ENCODE assay signal across 9 mouse cellular contexts in the genomic region with DNA sequence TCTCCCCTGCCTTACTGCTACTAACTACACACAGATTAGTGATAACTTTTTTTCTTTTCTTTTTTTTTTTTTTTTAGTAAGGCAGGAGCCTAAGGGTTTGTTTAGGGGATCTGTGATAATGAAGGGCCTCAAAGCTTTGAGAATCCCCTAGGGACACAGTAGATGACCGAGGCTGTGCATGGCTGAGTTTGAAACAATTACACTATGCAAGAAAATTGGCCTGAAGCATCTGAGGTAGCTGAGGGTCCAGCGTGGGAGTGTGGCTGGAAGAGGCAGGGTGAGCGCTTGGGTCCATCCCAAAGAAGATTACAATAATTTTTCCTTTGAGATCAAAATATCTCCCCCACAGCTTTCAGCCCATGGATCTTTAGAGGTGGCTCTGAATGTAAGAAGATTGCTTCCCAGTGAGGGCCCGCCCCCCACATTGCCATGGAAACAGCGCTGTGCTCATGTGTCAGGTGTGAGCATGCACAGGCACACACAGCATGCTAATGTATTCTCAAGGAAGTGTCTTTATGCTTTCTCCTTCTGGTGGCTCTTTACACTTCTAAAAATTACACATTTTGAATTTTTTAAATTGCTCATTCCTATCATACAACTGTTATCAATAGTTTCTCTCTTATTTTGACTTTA. TPM values are rescaled to one million over a fixed set of nuclear protein-coding genes. Genes with fewer than 3 reads are reported as not detected.
DNase-seq lines count a peak whose midpoint lies in the region; ATAC-seq and TF ChIP-seq lines count a peak whose summit lies in the region.
"Had no signal": no experiment of that assay in that cellular context is flagged by ENCODE, and none has a peak within 500 bp of the region (broad histone marks: within the 10 kb centered on the region; RNA-seq: fewer than 3 reads in every experiment).

No protein-coding gene starts in this region.

- H3K4me3 ChIP-seq in forebrain, postnatal 0 days (ENCODE audit: low read depth, low read length) = no peak overlapping the region
- H3K4me3 ChIP-seq in liver, postnatal 0 days (ENCODE audit: low read depth, low read length) = no peak overlapping the region
- no peak overlapping the region for H3K4me3 ChIP-seq in heart, embryonic 12.5 days
- H3K4me3 ChIP-seq: limb, embryonic 13.5 days had no signal

- H3K4me1 ChIP-seq in forebrain, postnatal 0 days (ENCODE audit: insufficient read depth) = peaks cover 8% of the 10 kb centered on the region
- peaks cover 4% of the 10 kb centered on the region for H3K4me1 ChIP-seq in liver, postnatal 0 days (ENCODE audit: insufficient read depth)
- peaks cover 21% of the 10 kb centered on the region for H3K4me1 ChIP-seq in heart, embryonic 12.5 days (replicated peaks)
- H3K4me1 ChIP-seq: limb, embryonic 13.5 days had no signal

- TF ChIP-seq POLR2A in brain, embryonic 14.5 days (IDR thresholded peaks at IDR 0.05; ENCODE audit: borderline replicate concordance, extremely low read depth, insufficient read depth, insufficient read length, poor library complexity, severe bottlenecking) = no peak

- no peaks in the 10 kb centered on the region for H3K27me3 ChIP-seq in forebrain, postnatal 0 days (ENCODE audit: insufficient read depth, low read length)
- no peaks in the 10 kb centered on the region for H3K27me3 ChIP-seq in liver, postnatal 0 days (ENCODE audit: insufficient read depth, low read length)
- H3K27me3 ChIP-seq in heart, embryonic 12.5 days (replicated peaks) = no peaks in the 10 kb centered on the region
- H3K27me3 ChIP-seq: limb, embryonic 13.5 days had no signal

- H3K27ac ChIP-seq in forebrain, postnatal 0 days (ENCODE audit: low read depth, low read length) = peak overlapping the region; percentile 85
- no peak overlapping the region for H3K27ac ChIP-seq in liver, postnatal 0 days (ENCODE audit: low read depth)
- no peak overlapping the region for H3K27ac ChIP-seq in heart, embryonic 12.5 days (ENCODE audit: poor library complexity, severe bottlenecking)
- H3K27ac ChIP-seq: limb, embryonic 13.5 days had no signal

- no peak overlapping the region for H3K9ac ChIP-seq in forebrain, postnatal 0 days
- H3K9ac ChIP-seq in liver, postnatal 0 days (replicated peaks) = no peak overlapping the region
- no peak overlapping the region for H3K9ac ChIP-seq in heart, embryonic 12.5 days
- H3K9ac ChIP-seq: limb, embryonic 13.5 days had no signal

- H3K36me3 ChIP-seq in forebrain, postnatal 0 days (ENCODE audit: insufficient read depth) = no peaks in the 10 kb centered on the region
- H3K36me3 ChIP-seq in liver, postnatal 0 days (replicated peaks; ENCODE audit: insufficient read depth, low read length) = no peaks in the 10 kb centered on the region
- H3K36me3 ChIP-seq in heart, embryonic 12.5 days = no peaks in the 10 kb centered on the region
- H3K36me3 ChIP-seq: limb, embryonic 13.5 days had no signal

- WGBS in forebrain, postnatal 0 days = 23% methylated on average over 5 of the region's 5 CpGs
- 83% methylated on average over 5 of the region's 5 CpGs for WGBS in liver, postnatal 0 days (ENCODE audit: insufficient replicate concordance)
- 71% methylated on average over 5 of the region's 5 CpGs for WGBS in heart, embryonic 12.5 days

- H3K9me3 ChIP-seq in forebrain, postnatal 0 days (ENCODE audit: low read length) = no peaks in the 10 kb centered on the region
- H3K9me3 ChIP-seq in liver, postnatal 0 days (ENCODE audit: low read length) = no peaks in the 10 kb centered on the region
- H3K9me3 ChIP-seq in heart, embryonic 12.5 days (replicated peaks) = no peaks in the 10 kb centered on the region
- H3K9me3 ChIP-seq: limb, embryonic 13.5 days had no signal

- TF ChIP-seq EP300 in liver, postnatal 0 days (IDR thresholded peaks at IDR 0.05; ENCODE audit: low read depth) = no peak

- TF ChIP-seq CTCF in brain, embryonic 14.5 days (IDR thresholded peaks at IDR 0.05; ENCODE audit: borderline replicate concordance, extremely low read depth, insufficient read depth, insufficient read length) = no peak
- 0 out of 2 replicates have a peak, but pooled peaks have one; percentile 3 for TF ChIP-seq CTCF in forebrain, postnatal 0 days (IDR thresholded peaks at IDR 0.05; ENCODE audit: low read depth)
- TF ChIP-seq CTCF in liver, postnatal 0 days (IDR thresholded peaks at IDR 0.05; ENCODE audit: low read depth) = no peak

- DNase-seq in brain, embryonic 14.5 days (ENCODE audit: low read depth) = peak; percentile 95
- DNase-seq in forebrain, postnatal 0 days = peak; percentile 87
- peak; percentile 67 for DNase-seq in left cerebral cortex, adult 11 months (ENCODE audit: low spot score)
- DNase-seq in right cerebral cortex, adult 18-20 months = peak; percentile 80
- DNase-seq in liver, postnatal 0 days = no peak
- DNase-seq in urinary bladder, postnatal 14 days (ENCODE audit: low spot score) = no peak
- no peak for DNase-seq in gastrocnemius, postnatal 36 days

- intact Hi-C loops in gastrocnemius, postnatal 36 days (cut with DNase I) = no loop called here

- ATAC-seq in forebrain, postnatal 0 days = peak; percentile 98
- no peak for ATAC-seq in liver, postnatal 0 days
- ATAC-seq in heart, embryonic 12.5 days (ENCODE audit: insufficient number of reproducible peaks, low FRiP score) = no peak

- H3K4me2 ChIP-seq in forebrain, postnatal 0 days (ENCODE audit: low read depth) = peak overlapping the region; percentile 15; the same call in 1 of the 2 replicates
- no peak overlapping the region for H3K4me2 ChIP-seq in liver, postnatal 0 days (ENCODE audit: low read depth, low read length)
- no peak overlapping the region for H3K4me2 ChIP-seq in heart, embryonic 12.5 days
- H3K4me2 ChIP-seq: limb, embryonic 13.5 days had no signal

RNA-seq across cellular contexts. Expression of a gene that starts 31.5 kb away (rescaled TPM):
- polyA plus RNA-seq in brain, embryonic 14.5 days (2012; rRNA removed) = 19.3 and 19.6 TPM in 2 replicates
- 74.2 and 83.8 TPM in 2 replicates for total RNA-seq in forebrain, postnatal 0 days (2014; rRNA removed)
- 11.2 and 13.1 TPM in 2 replicates for polyA plus RNA-seq in forebrain, postnatal 0 days (2015; fragmentation: Nextera tagmentation; extraction: Ambion mirVana)
- polyA plus RNA-seq in liver, postnatal 0 days (2015; fragmentation: Nextera tagmentation; extraction: Ambion mirVana) = 4.4 and 4.9 TPM in 2 replicates
- 3.0 and 3.1 TPM in 2 replicates for polyA plus RNA-seq in heart, embryonic 12.5 days (2016; fragmentation: Nextera tagmentation; extraction: Ambion mirVana)
- total RNA-seq in gastrocnemius, postnatal 36 days (2021) = 10 to 100 TPM; 13.1 to 13.6 TPM

Comparison
In these comparisons a context has a peak if more than half of its experiments do, and no peak if none do; other contexts are left out.
1. DNase-seq: peak in brain, embryonic 14.5 days (single experiment), forebrain, postnatal 0 days (single experiment), left cerebral cortex, adult 11 months (single experiment) and right cerebral cortex, adult 18-20 months (single experiment); none in liver, postnatal 0 days (single experiment), urinary bladder, postnatal 14 days (single experiment) and gastrocnemius, postnatal 36 days (0 of 2).